Comparison of ENCODE assay signal across 18 mouse cellular contexts in the genomic region with DNA sequence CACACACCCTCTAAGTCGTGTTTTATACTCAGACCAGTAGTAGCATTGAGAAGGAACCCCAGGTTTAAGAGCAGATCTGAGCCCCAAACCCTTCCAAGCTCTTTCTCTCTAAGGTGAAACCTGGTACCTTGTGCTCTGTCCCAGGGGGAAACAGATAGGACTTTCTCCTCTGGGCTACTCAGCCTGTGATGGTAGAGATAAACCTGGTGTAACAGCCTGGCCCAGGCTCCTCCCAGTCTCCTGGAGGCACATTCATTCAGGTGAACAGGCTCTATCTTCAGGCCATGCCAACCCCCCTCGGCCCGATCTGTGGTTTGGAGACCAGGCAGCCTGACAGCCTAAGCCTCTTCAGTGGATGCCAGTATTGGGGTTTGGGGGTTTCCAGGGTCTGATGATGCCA.
DNase-seq lines count a peak whose midpoint lies in the region; ATAC-seq and TF ChIP-seq lines count a peak whose summit lies in the region.
"Had no signal": no experiment of that assay in that cellular context is flagged by ENCODE, and none has a peak within 500 bp of the region (broad histone marks: within the 10 kb centered on the region; RNA-seq: fewer than 3 reads in every experiment).

No protein-coding gene starts in this region.

- H3K4me1 ChIP-seq in heart, embryonic 11.5 days (ENCODE audit: control insufficient read depth, insufficient read depth, low read length), result peaks cover 33% of the 10 kb centered on the region
- H3K4me1 ChIP-seq in erythroblast, embryonic 14.5 days (ENCODE audit: control insufficient read depth), result peaks cover 83% of the 10 kb centered on the region
- H3K4me1 ChIP-seq in liver, embryonic 13.5 days (replicated peaks), result peaks cover 89% of the 10 kb centered on the region
- H3K4me1 ChIP-seq in stomach, embryonic 15.5 days, result peaks cover 22% of the 10 kb centered on the region; the same call in 1 of the 2 replicates
- H3K4me1 ChIP-seq in thymus, adult 2 months (replicated peaks; ENCODE audit: control insufficient read depth, insufficient read depth, low read length), result no peaks in the 10 kb centered on the region
- H3K4me1 ChIP-seq: midbrain, embryonic 13.5 days had no signal

- H3K36me3 ChIP-seq in heart, embryonic 11.5 days (ENCODE audit: control insufficient read depth, insufficient read depth, low read length), result no peaks in the 10 kb centered on the region
- H3K36me3 ChIP-seq in erythroblast, embryonic 14.5 days (ENCODE audit: control insufficient read depth), result peaks cover 27% of the 10 kb centered on the region
- H3K36me3 ChIP-seq in liver, embryonic 13.5 days, result no peaks in the 10 kb centered on the region
- H3K36me3 ChIP-seq in stomach, embryonic 15.5 days, result no peaks in the 10 kb centered on the region
- H3K36me3 ChIP-seq in thymus, adult 2 months (ENCODE audit: control insufficient read depth, insufficient read depth, low read length), result no peaks in the 10 kb centered on the region
- H3K36me3 ChIP-seq: G1E; heart, embryonic 13.5 days; midbrain, embryonic 13.5 days had no signal

- TF ChIP-seq CTCF in thymus, adult 2 months (IDR thresholded peaks at IDR 0.05; ENCODE audit: borderline replicate concordance, control insufficient read depth, extremely low read depth, insufficient read depth, low read length, poor library complexity), result no peak

- 0 out of 2 replicates have a peak overlapping the region, but pooled peaks have one; percentile 6 for H3K27ac ChIP-seq in heart, embryonic 11.5 days (ENCODE audit: low read depth, low read length)
- H3K27ac ChIP-seq in liver, embryonic 13.5 days, result peak overlapping the region; percentile 90
- no peak overlapping the region for H3K27ac ChIP-seq in stomach, embryonic 15.5 days
- no peak overlapping the region for H3K27ac ChIP-seq in thymus, adult 2 months (ENCODE audit: control insufficient read depth, insufficient read depth, low read length)
- H3K27ac ChIP-seq: heart, embryonic 13.5 days; kidney, postnatal 0 days; midbrain, embryonic 13.5 days had no signal

- no peak overlapping the region for H3K4me3 ChIP-seq in heart, embryonic 11.5 days (ENCODE audit: low read depth, low read length)
- H3K4me3 ChIP-seq in erythroblast, embryonic 14.5 days (replicated peaks), result peak overlapping the region; percentile 60
- H3K4me3 ChIP-seq in liver, embryonic 13.5 days (replicated peaks), result peak overlapping the region; percentile 20
- no peak overlapping the region for H3K4me3 ChIP-seq in stomach, embryonic 15.5 days (replicated peaks)
- H3K4me3 ChIP-seq in thymus, adult 2 months (ENCODE audit: control insufficient read depth, insufficient read depth, low read length), result no peak overlapping the region
- H3K4me3 ChIP-seq: heart, embryonic 13.5 days; midbrain, embryonic 13.5 days had no signal

- WGBS in heart, embryonic 11.5 days (ENCODE audit: insufficient replicate concordance), result 79% methylated on average over 3 of the region's 3 CpGs
- WGBS in liver, embryonic 13.5 days (ENCODE audit: insufficient replicate concordance), result 35% methylated on average over 3 of the region's 3 CpGs
- 71% methylated on average over 3 of the region's 3 CpGs for WGBS in stomach, embryonic 15.5 days
- 87% methylated on average over 3 of the region's 3 CpGs for WGBS in thymus, adult 2 months

- TF ChIP-seq POLR2A in thymus, adult 2 months (IDR thresholded peaks at IDR 0.05; ENCODE audit: control insufficient read depth, extremely low read depth, insufficient read depth, low read length, poor library complexity), result no peak

- no peak overlapping the region for H3K9ac ChIP-seq in heart, embryonic 11.5 days (ENCODE audit: low read depth, low read length)
- peak overlapping the region; percentile 68 for H3K9ac ChIP-seq in liver, embryonic 13.5 days
- H3K9ac ChIP-seq in stomach, embryonic 15.5 days, result no peak overlapping the region
- H3K9ac ChIP-seq: heart, embryonic 13.5 days; midbrain, embryonic 13.5 days had no signal

- H3K27me3 ChIP-seq in heart, embryonic 11.5 days (ENCODE audit: control insufficient read depth, insufficient read depth, low read length), result no peaks in the 10 kb centered on the region
- no peaks in the 10 kb centered on the region for H3K27me3 ChIP-seq in erythroblast, embryonic 14.5 days (ENCODE audit: control insufficient read depth)
- no peaks in the 10 kb centered on the region for H3K27me3 ChIP-seq in liver, embryonic 13.5 days
- no peaks in the 10 kb centered on the region for H3K27me3 ChIP-seq in stomach, embryonic 15.5 days (replicated peaks)
- no peaks in the 10 kb centered on the region for H3K27me3 ChIP-seq in thymus, adult 2 months (ENCODE audit: control insufficient read depth, insufficient read depth, low read length)
- H3K27me3 ChIP-seq: heart, embryonic 13.5 days; midbrain, embryonic 13.5 days had no signal

- no peak overlapping the region for H3K4me2 ChIP-seq in heart, embryonic 11.5 days
- H3K4me2 ChIP-seq in liver, embryonic 13.5 days, result peak overlapping the region; percentile 62
- H3K4me2 ChIP-seq in stomach, embryonic 15.5 days, result no peak overlapping the region
- H3K4me2 ChIP-seq: heart, embryonic 13.5 days; midbrain, embryonic 13.5 days had no signal

- no peak; the same call in 1 of the 2 replicates for ATAC-seq in heart, embryonic 11.5 days (replicated peaks; ENCODE audit: insufficient number of reproducible peaks, low FRiP score, low TSS enrichment)
- peak; percentile 91 for ATAC-seq in liver, embryonic 13.5 days (ENCODE audit: low read depth)
- ATAC-seq in stomach, embryonic 15.5 days (ENCODE audit: insufficient read depth, low FRiP score, low read depth), result peak; percentile 69; the same call in 1 of the 2 replicates
- ATAC-seq: forebrain, embryonic 16.5 days; hindbrain, embryonic 16.5 days; lung, postnatal 0 days; midbrain, embryonic 13.5 days had no signal

- H3K9me3 ChIP-seq in heart, embryonic 11.5 days (replicated peaks; ENCODE audit: control insufficient read depth, low read length), result no peaks in the 10 kb centered on the region
- no peaks in the 10 kb centered on the region for H3K9me3 ChIP-seq in erythroblast, embryonic 14.5 days (ENCODE audit: control insufficient read depth, low read length)
- no peaks in the 10 kb centered on the region for H3K9me3 ChIP-seq in liver, embryonic 13.5 days (replicated peaks)
- no peaks in the 10 kb centered on the region for H3K9me3 ChIP-seq in stomach, embryonic 15.5 days
- H3K9me3 ChIP-seq: G1E; heart, embryonic 13.5 days; midbrain, embryonic 13.5 days had no signal

- DNase-seq in heart, adult 9 months (ENCODE audit: low spot score in 2 of 2), result no peak
- no peak for DNase-seq in liver, embryonic 13.5 days
- DNase-seq in natural killer cell, adult 2 months (ENCODE audit: low spot score in 2 of 2), result no peak
- no peak for DNase-seq in thymus, adult 2 months
- DNase-seq: adrenal gland, postnatal 36 days; cerebellum, adult 8-10 months; heart, postnatal 36 days; kidney, adult 18-20 months had no signal

Comparison
In these comparisons a context has a peak if more than half of its experiments do, and no peak if none do; other contexts are left out.
1. H3K27ac ChIP-seq: peak in heart, embryonic 11.5 days (single experiment) and liver, embryonic 13.5 days (single experiment); none in stomach, embryonic 15.5 days (single experiment) and thymus, adult 2 months (single experiment).
2. H3K4me3 ChIP-seq: peak in erythroblast, embryonic 14.5 days (single experiment) and liver, embryonic 13.5 days (single experiment); none in heart, embryonic 11.5 days (single experiment), stomach, embryonic 15.5 days (single experiment) and thymus, adult 2 months (single experiment).